In genomic region chr4:41636366-41636765, GRCm38 (mm10) we compare ENCODE assay signal across 10 mouse cellular contexts. TPM values are rescaled to one million over a fixed set of nuclear protein-coding genes. Genes with fewer than 3 reads are reported as not detected.
A peak's percentile ranks its signal among the peaks of the same experiment; 100 is the strongest.
DNase-seq lines count a peak whose midpoint lies in the region; ATAC-seq and TF ChIP-seq lines count a peak whose summit lies in the region.
"Had no signal": no experiment of that assay in that cellular context is flagged by ENCODE, and none has a peak within 500 bp of the region (broad histone marks: within the 10 kb centered on the region; RNA-seq: fewer than 3 reads in every experiment).

No protein-coding gene starts in this region.

- no peaks in the 10 kb centered on the region for H3K27me3 ChIP-seq in hindbrain, embryonic 12.5 days

- H3K4me3 ChIP-seq in gastrocnemius, adult 2 months = no peak overlapping the region
- H3K4me3 ChIP-seq in hindbrain, embryonic 12.5 days = no peak overlapping the region
- H3K4me3 ChIP-seq: megakaryocyte, embryonic 14.5 days had no signal

- H3K9ac ChIP-seq in hindbrain, embryonic 12.5 days = no peak overlapping the region

- 55% methylated on average over 7 of the region's 7 CpGs for WGBS in hindbrain, embryonic 12.5 days

- no peak for DNase-seq in gastrocnemius, adult 2 months
- DNase-seq in gastrocnemius, adult 18-20 months (ENCODE audit: low spot score) = no peak
- peak; percentile 51 for DNase-seq in 3T3-L1 (ENCODE audit: low read depth, low spot score)
- peak; percentile 69 for DNase-seq in kidney, postnatal 14 days
- no peak for DNase-seq in layer of hippocampus, postnatal 36 days
- DNase-seq in spleen, postnatal 4 days (ENCODE audit: low spot score in 2 of 2) = no peak
- DNase-seq in urinary bladder, postnatal 36 days (ENCODE audit: low spot score in 2 of 2) = no peak
- DNase-seq: heart, postnatal 4 days had no signal

- no peak for TF ChIP-seq CTCF in gastrocnemius, adult 2 months (IDR thresholded peaks at IDR 0.05)

- intact Hi-C loops in gastrocnemius, adult 2 months (cut with DNase I) = no loop called here

- H3K4me1 ChIP-seq in hindbrain, embryonic 12.5 days = peaks cover 66% of the 10 kb centered on the region

- peak overlapping the region; percentile 53 for H3K27ac ChIP-seq in gastrocnemius, adult 2 months
- H3K27ac ChIP-seq in hindbrain, embryonic 12.5 days = peak overlapping the region; percentile 58; the same call in 1 of the 2 replicates

- no peaks in the 10 kb centered on the region for H3K9me3 ChIP-seq in hindbrain, embryonic 12.5 days (replicated peaks)

- peaks cover 7% of the 10 kb centered on the region; the same call in 1 of the 2 replicates for H3K36me3 ChIP-seq in hindbrain, embryonic 12.5 days

- ATAC-seq in hindbrain, embryonic 12.5 days (ENCODE audit: low FRiP score) = no peak

- H3K4me2 ChIP-seq in hindbrain, embryonic 12.5 days (replicated peaks) = no peak overlapping the region

RNA-seq across cellular contexts. Expression of gene Enho, which starts 3.8 kb away (rescaled TPM):
- 10 to 100 TPM in 1 of 2 experiments, 1 to 10 TPM in 1; 9.1 to 11.9 TPM for total RNA-seq in gastrocnemius, adult 2 months (2021)
- total RNA-seq in gastrocnemius, adult 18-20 months (2021) = 10 to 100 TPM in 1 of 2 experiments, 1 to 10 TPM in 1; 8.6 to 15.3 TPM
- polyA plus RNA-seq in hindbrain, embryonic 12.5 days (2016; fragmentation: Nextera tagmentation; extraction: Ambion mirVana) = 73.6 and 78.6 TPM in 2 replicates
- total RNA-seq in layer of hippocampus, postnatal 36 days (2021) = 10 to 100 TPM; 60.2 to 64.3 TPM

Comparison
In these comparisons a context has a peak if more than half of its experiments do, and no peak if none do; other contexts are left out.
1. DNase-seq: peak in 3T3-L1 (single experiment) and kidney, postnatal 14 days (single experiment); none in gastrocnemius, adult 2 months (single experiment), gastrocnemius, adult 18-20 months (single experiment), layer of hippocampus, postnatal 36 days (0 of 2), spleen, postnatal 4 days (0 of 2) and urinary bladder, postnatal 36 days (0 of 2).